Mouse (Mus musculus) ovary, postnatal 10 days (tissue): ENCODE measurements around the gene Slc7a6.

Experiments used
- DNase-seq: peaks from one replicate; pipeline ENCODE4 v3.0.0; 2022; ENCODE audit warnings: low spot score

Slc7a6 gene

DNA sequence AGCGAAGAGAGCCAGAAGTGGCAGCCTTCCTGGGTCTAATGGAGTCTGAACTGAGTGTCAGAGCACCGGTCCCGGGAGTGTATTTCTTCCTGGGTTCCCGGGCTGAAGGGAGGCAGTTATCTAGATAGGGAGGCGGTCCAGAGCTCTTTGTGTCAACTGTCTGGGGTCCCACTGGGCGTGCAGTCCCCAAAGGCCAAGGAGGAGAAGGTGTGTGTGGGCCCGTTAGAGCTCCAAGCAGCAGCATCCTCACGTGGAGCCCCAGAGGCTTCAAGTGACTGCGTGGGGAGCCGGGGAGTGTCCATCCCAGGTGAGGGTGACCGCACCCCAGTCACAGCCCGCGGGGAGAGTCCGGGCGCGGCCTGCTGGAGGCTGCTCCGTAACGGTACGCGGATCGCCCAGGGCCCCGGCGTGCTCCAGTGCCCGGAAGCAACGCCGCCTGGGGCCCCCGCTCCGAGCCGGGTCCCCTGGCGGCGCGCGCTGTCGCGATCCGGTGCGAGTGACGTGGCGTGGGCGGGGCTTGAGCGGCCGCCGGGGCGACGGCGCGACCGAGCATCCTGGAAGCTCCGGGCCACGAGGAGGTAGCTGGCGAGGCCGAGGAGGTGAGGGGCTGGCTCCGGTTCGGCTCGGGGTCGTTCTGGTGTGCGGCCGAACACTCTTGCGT, at the start of gene Slc7a6:
Gene Slc7a6, plus strand, starts transcription at position 502 of the 661 bp plus-strand sequence.
- DNase-seq, result peak; percentile 67

DNA sequence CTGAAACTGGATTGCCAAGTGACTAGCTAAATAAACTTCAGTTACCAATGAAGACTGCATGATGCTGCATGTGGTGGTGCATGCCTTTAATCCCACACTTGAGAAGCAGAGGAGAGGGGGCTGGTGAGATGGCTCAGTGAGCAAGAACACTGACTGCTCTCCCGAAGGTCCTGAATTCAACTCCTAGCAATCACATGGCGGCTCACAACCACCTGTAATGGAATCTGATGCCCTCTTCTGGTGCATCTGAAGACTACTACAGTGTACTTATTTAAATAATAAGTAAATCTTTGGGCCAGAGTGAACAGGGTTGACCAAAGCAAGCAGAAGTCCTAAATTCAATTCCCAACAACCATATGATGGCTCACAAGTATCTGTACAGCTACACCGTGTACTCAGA, 45.2 kb upstream of the Slc7a6 start:
- no peak for DNase-seq

DNA sequence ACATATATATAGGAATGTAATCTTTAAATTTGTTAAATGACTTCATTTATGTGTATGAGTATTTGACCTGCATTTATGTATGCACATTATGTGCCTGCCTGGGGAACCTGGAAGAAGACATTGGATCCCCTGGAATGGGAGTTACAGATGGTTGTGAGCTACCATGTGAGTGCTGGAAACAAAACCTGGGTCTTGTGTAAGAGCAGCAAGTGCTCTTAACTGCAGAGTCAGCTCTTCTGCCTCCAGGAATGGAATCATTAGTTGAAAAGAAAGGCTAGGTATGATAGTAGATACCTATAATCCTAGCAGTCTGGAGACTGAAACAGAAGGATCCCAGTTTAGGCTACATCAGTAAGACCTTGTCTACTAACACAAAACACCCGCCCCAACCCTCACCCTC, 42.6 kb upstream of the Slc7a6 start:
- no peak for DNase-seq

DNA sequence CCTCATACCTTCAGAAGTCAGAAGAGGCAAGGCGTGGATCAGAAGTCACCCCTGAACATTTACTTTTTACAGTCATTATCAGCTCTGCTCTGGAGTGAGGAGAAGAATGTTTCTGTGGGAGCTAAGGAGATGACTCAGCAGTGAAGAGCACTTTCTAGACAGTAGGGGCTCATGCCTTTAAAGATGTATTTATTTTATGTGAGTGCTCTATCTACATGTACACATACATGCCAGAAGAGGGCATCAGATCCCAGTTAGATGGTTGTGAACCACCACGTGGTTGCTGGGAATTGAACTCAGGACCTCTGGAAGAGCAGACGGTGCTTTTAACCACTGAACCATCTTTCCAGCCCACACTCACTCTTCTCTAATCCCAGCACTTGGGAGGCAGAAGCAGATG, 41.6 kb upstream of the Slc7a6 start:
- no peak for DNase-seq

DNA sequence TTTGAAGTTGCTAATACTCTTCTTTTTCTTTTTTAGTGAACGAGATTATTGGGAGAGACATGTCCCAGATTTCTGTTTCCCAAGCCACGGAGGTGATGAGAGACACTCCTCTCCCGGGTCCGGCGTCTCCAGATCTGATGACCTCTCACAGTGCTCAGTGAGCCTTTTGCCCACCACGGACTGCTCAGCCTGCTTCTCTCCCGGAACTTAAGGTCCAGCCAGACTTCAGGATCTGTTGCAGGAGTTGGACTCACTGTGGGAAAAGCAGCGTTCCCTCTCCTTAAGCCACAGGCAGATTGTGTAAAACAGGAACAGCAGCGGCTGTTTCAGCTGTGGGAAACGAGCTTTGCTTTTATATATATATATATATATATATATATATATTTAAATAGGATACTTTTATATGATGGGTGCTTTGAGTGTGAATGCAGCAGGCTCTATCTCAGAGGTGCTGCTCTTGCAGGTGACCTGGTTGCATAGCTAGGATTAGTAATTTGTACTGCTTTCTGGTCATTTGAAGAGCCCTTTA, 40.7 kb upstream of the Slc7a6 start:
- no peak for DNase-seq

DNA sequence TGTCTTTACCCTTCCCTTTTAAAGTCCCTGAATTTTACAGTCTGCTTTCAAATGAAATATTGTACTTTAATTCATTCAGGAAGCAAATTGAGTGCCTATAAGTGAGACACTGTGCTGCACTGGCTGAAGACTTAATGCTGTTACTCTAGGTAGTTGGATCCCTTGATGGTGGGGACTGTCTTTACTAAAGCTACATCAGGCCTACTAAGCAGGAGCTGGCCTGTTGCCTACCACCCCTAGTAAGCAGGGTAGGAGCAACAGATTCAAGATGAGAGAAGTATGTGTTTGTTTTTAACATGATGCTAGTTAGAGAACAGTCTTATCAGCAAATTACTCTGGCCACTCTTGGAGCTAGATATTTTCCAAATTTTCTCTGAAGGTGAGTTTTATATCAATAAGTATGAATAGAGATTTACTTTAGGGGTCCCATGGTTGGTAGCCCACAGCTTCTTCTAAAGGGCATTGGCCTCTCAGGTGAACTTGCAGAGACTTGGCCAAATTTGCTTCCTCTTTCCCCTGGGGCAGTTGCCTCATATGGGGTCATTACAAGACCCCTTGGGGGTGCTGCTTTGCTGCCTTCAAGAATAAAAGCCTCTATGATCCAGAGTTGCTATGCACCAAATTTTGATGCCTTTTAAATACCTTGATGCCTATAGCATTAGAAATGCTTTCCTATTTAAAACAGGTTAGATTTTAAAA, 39.3 kb upstream of the Slc7a6 start:
- DNase-seq, result no peak

DNA sequence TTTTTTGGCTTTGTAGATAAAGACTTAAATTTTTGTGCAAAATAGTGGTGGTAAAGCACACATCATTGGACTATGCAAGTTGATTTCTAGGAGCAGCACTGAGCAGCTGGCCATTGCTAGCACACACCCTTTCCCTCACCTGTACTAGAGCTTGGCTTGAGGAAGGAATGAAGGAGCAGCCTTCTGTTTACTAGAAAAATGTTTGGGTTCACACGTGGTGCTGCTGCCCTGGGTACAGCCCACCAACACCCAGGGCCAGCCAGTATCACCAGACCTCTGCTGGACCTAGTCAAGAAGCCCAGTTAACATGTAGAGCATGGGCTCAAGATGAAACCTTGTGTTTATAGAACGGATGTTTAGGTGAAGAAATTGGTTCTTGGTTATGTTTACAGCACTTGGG, 38.7 kb upstream of the Slc7a6 start:
- no peak for DNase-seq

DNA sequence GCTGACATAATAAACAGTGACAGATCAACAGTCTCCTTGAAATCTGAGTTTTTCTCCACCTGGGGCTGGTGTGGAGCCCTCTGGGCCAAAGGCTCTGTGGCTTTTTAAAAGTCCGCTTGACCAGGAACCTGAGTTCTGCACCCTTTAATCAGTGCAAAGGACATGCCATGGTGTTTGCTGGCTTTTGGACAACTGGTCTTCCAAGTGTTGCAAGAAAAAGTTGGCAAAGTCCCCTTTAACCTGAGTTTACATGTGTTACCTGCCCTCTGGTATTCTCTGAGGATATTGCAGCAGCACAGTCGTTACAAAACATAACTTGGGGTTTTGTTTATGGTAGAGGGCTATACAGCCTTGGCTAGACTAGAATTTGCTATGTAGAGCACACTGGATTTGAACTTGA, 38.2 kb upstream of the Slc7a6 start:
- no peak for DNase-seq

DNA sequence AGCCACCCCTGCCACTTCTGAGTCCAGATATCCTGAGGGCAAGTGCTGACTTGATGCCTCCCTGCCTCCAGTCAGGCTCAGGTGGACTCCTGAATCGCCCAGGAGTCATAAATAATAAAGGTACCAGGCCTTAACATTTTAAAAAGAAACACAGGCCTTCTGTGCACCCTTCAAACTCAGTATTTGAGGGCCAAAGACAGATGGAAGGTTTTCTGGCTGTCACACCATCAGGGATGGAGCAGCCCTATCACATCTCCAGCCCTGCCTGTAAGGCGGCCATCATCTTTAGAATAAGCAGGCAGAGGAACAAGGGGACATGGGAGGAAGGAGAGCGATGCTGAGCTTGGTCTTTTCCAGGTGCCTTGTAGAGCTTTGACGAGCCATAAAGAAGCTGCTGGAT, 37.6 kb upstream of the Slc7a6 start:
- no peak for DNase-seq

DNA sequence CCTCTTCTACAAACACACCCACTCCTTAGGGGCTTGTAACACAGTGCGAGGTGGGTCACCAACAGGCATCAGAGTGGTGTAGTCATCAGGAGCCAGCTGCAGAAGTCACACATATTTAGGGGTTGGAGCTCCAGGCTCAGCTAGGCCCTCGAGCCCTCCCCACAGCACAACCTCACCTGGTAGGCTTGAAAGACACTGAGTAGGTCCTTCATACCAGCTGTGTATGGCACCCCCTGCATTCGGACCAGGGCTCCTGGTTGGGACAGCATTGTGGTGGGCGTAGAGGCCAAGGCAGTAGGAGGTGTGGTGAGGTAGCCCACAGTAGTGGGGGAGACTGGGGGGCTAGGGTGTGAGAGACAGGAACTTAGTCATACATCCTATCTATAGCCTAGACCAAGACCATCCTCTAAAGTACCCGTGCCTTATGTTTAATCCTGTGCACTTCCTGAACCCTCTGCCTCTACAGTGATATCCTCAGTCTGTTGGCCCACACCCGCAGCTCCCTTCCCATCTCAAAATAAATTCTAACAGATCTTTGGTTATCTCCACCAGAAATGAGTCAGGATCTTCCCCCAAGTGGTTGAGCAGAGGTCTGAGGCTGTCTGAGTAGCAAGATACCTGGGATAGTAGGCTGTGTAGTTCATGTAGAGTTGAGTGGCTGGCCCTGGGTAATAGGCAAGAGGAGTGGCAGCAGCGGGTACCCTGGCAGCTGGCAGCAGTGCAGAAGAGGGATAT, 37.0 kb upstream of the Slc7a6 start:
- DNase-seq, result no peak

DNA sequence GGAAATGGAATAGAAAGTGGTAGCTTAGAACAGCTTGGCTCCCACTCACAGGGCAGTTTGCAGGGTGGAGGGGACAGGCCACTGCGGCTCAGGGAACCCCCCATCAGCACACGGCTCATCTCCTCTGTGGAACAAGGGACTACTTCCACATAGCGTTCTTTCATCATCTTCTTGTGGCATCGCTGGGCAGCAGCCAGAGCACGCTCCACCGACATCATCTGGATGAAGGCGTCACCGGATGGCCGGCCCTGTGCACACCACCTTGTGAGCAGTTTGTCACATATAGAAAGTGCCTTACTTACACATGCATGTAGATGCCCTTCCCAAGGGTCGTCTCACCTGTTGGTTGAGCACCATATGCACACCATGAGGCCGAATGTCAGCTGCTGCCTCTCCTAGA, 36.3 kb upstream of the Slc7a6 start:
- no peak for DNase-seq

DNA sequence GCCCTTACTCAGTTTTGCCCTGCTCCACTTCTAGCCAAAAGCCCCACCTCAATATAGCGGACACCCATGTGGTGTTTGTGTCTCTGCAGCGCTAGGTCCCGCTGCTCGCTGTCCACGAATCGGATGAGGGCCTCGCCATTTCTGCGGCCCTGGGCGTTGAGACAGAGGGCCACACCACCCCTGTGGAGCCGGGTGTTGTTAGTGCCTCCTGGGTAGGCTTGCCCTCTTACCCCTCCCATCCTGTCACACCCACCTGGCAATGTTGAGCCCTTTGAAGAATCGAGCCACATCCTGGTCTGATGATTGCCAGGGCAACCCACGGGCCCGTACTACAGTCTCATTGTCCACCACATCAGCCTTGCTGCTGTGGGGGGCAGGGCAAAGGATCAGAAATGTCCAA, 35.1 kb upstream of the Slc7a6 start:
- DNase-seq, result no peak

DNA sequence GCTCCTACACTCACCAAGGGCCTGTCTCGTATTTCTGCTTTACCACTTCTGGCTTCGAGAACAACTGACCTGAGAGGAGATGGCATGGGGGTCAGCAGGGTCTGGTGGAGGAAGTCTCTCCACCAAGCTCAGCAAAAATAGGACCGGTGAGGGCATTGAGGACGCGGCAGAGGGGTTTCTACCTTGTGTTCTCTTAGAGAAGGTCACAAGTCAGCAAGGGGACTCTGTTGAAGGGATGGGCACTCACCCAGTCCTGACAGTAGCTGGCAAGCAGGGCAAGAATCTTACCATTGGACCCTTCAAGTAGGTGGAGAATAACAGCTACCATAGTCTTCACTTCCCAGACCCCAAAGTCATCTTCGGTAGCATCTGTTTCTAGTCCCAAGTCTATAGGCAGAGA, 34.7 kb upstream of the Slc7a6 start:
- DNase-seq, result no peak

DNA sequence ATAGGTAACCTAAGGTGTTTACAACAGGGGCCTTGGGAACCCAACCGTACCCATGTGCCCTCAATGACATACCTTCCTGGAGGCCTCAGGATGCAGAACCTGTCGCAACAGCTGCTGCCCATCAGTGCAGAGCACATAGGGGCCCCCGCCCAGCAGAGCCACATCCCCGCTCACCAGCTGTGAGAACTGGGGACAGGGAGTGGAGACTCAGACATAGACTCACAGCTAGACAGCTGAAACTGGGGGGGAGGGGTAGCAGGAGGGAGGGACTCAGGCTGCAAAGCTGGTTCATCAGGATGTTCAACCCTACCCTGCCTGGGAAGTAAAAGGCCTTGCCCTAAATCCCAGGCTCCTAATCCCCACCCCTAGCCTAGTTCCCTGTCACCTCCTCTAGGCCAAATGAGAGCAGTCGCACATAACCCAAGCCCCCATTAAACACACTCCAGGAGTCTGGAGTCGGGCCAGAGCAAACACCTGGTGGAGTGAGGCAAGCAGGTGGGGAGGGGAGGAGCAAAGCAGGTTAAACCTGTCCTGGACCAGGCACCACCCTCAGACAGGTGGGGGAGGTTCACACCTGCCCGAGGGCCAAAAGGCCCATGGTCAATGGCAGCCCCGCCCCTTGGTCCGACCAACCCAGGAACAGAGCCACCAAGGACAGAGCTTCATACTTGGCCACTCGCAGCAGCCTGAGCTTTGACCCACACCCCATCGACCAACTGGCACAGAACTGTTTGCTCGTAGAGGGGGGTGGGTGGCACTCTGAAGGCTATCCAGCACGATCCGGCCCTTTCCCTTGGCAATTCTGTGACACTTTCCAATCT, 33.7 kb upstream of the Slc7a6 start:
- DNase-seq, result no peak

DNA sequence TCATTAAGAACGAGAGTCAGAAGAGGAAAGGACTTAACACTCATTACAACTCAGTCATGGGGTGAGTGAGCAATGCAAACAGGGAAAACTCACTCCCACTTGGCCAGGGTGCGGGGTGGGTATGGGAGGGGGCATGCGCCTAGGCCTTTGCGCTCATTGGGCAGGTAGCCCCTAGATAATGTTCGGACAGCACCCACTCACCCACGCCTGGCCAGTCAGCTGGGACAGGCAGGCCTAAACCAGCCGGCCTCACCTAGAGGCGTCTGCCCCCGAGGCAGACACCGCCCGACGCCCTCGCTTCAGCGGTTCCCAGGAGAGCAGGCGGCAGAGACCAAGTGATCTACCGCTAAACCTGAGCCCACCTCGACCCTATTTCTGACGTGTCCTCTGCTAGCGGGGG, 33.0 kb upstream of the Slc7a6 start:
- DNase-seq, result no peak

DNA sequence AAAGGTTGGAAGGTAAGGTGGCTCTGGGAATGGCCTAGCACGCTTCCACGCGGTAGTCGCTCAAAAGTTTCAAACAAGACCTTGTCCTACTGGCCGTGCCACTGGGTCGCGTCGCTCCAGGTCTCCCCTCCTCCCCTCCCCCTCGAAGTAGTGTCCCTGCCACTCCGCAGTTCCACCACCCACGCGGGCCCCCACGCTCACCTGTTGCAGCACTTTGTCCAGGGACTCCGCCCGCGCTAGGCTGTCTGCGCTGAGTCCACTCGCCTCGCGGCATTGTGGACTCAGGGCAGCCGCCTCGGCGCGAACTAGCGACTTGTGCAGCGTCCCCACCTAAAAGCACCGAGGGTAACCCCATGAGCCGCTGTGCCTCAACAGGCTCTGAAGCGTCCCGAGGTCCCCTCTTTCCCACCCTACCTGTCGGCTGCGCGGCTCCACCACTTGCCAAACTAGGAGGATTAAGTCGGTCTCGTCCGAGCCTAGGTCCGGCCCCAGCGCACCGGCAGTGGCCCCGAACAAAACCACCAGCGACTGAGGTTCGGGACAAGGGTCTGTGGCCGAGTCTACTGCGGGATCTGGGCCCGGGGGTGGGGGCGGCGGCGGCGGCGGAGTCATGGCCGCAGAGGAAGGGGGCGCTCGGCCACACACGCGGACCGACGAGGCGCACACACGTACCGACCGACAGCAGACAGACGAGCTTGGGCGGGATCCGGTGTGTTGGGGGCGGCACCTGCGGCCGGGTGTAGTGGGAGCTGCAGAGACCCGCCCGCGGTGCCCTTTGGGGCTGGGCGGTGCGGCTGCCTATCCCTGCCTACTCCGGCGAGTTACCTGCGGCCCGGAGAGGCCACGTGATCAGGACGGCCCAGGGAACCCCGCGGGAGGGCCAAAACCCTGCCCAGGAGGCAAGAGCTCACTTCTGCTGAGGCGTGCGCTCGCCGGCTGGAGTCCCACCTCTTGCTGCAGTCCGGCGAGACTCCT, 32.2 kb upstream of the Slc7a6 start, which contains the start of gene Esrp2:
Gene Esrp2, minus strand, starts transcription at position 819 of the 975 bp plus-strand sequence.
- no peak for DNase-seq

DNA sequence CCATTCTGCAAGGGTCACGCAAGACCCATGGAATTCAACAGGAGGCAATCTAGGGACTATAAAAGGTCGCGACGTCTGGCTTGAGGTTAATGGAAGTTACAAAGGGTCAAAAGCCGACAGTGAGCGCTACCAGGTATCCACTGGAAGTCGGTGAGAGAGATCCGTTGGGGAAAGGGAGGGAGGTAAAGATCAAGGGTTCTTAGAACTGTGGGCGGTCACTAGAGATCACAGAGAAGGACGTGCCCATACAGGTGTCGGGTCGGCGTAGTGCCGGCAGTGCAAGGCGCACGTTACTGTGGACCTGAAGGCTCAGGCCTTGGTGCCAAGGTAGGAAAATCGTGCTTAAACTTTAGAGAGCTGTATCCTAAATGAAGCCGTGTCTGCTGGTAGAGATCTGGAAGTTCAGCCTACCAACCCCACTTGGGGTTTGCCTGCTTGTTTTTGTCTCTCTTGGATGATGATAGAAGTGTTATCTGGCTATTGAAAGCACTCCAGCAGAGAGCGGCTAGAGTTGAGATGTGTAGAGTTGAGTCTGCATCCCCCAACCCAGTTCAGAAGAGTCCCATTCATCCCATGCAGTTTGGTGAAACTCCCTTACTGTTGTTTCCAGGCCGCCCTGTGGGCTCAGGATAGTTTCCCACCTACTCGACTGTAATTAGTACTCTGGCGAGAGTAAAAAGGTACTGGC, 31.3 kb upstream of the Slc7a6 start:
- DNase-seq, result no peak

DNA sequence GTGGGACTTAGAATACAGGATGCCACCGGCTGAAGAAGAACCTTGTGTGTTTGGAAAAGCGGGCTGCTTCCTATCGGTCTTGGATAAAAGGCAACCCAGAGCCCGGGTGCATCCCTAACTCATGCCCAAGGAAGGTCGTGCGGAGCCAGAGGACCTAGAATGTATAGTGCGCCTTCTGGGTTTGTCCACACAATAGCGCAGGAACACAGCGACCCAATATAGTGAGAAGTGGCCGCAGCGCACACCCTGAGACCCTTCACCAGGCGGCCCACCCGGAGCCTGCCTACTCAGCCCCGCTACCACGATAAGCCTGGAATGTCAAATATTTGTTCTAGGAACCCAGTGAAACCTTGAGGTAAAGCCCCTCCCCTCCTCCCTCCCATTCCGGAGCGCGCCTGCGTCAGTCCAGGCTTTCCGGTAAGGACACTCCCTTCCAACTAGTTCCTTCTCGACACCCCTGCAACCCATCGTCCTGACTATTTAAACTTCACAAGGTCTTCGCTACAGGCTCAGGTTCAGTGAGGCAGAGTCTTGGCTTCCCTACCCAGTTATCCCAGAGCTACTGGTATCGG, 30.7 kb upstream of the Slc7a6 start:
- DNase-seq, result no peak

DNA sequence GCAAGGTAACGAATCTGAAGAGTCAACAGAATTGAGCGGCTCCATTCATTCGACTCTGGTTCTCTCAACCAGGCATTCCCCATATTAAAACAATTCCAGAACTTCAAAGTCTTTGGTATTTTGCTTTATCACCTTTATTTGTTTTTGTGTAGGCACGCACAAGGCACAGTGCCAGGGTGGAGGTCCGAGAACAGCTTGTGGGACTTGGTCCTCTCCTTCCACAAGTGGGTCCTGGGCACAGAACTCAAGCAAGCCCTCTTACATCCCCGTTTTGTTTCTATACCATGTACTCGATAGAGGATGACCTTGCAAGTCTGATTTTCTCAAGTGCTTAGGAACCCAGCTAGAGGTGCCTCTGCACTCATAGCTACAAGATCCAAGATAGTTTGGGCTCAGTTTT, 30.0 kb upstream of the Slc7a6 start:
- no peak for DNase-seq

DNA sequence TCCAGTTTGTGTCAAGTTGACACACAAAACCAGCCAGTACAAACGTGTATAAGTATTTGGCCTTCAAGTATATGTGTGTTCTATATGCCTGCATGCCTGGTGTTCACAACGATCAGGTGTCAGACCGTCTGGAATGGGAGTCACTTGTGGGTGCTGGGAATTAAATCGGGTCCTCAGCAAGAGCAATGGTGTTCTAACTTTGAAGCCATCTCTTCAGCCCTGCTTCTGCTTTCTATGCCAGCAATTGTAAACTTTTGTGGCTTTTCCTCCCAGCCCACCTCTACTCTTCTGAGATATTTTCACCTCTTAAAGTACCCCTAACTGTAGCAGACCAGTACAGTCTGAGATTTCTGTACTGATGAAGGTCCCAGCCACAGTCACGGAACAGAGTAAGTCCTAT, 28.5 kb upstream of the Slc7a6 start:
- DNase-seq, result no peak
